Mouse (Mus musculus) intestine, embryonic 15.5 days (tissue): ENCODE measurements around the gene Krtap1-4. TPM values are rescaled to one million over a fixed set of nuclear protein-coding genes. Genes with fewer than 3 reads are reported as not detected.

Source experiments
- ATAC-seq: fragments of 200-750 bp; cut with Nextera tagmentation; 2 replicates; pipeline ENCODE4 v1.8.0; 2017; ENCODE audit warnings: moderate TSS enrichment, moderate library complexity
- H3K27ac ChIP-seq: fragments of 300-500 bp; sonication (generic); 2 replicates; pipeline ENCODE4 v1.5.1; 2015; ENCODE audit warnings: mild to moderate bottlenecking, inconsistent platforms
- H3K27me3 ChIP-seq: fragments of 300-500 bp; sonication (generic); replicated peaks from 2 replicates; pipeline ENCODE4 v1.6.1; 2015; ENCODE audit warnings: inconsistent platforms
- H3K36me3 ChIP-seq: fragments of 300-500 bp; sonication (generic); 2 replicates; pipeline ENCODE4 v1.6.1; 2015; ENCODE audit warnings: inconsistent platforms
- H3K4me1 ChIP-seq: fragments of 300-500 bp; sonication (generic); replicated peaks from 2 replicates; pipeline ENCODE4 v1.6.1; 2015; ENCODE audit warnings: inconsistent platforms
- H3K4me2 ChIP-seq: fragments of 300-500 bp; sonication (generic); replicated peaks from 2 replicates; pipeline ENCODE4 v1.6.1; 2015; ENCODE audit warnings: mild to moderate bottlenecking, inconsistent platforms
- H3K4me3 ChIP-seq: fragments of 300-500 bp; sonication (generic); replicated peaks from 2 replicates; pipeline ENCODE4 v1.5.1; 2015; ENCODE audit warnings: inconsistent platforms
- H3K9ac ChIP-seq: fragments of 300-500 bp; sonication (generic); 2 replicates; pipeline ENCODE4 v1.6.1; 2015; ENCODE audit warnings: inconsistent platforms
- H3K9me3 ChIP-seq: fragments of 300-500 bp; sonication (generic); 2 replicates; pipeline ENCODE4 v1.6.1; 2016; ENCODE audit warnings: inconsistent platforms
- WGBS: fragments of 180-500 bp; shearing (Covaris S2); methylation state at CpG from one replicate; pipeline ENCODE4 v1.1.7; 2015; 5-methylcytosine and 5-hydroxymethylcytosine counted together
- polyA plus RNA-seq: library from polyadenylated mRNA; unstranded; fragments of >200 nt; fragmentation: Nextera tagmentation; extraction: Ambion mirVana; gene quantifications from 2 replicates; pipeline ENCODE4 v1.2.1, GENCODE M21; 2015

The Krtap1-4 gene
- polyA plus RNA-seq, 1 experiment from 2014 or later, result not detected

DNA sequence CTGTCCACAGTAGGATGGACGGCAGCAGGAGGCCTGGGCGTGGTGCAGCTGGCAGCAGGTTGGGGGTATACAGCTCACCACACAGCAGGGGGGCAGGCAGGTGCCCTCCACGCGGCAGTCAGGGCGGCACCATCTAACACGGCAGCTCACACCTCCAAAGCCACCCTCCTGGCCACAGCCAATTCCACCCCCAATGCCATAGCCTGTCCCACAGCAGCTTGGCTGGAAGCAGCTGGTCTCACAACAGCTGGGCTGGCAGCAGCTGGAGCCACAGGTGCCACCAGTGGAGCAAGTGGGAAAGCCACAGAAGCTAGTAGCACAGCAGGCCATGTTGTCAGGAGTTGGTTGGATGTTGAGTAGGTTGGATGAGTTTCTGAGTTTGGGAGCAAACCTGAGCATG, 2.8 kb downstream of the Krtap1-4 start, which contains the start of gene Krtap1-5:
Krtap1-5 (minus strand) TSS at position 381 of the 400 bp plus-strand sequence.
- Histone ChIP-seq H3K4me1 (no peaks in the 10 kb centered on the region), H3K27ac (no peak within 1 kb of the TSS), H3K27me3 (no peaks in the 10 kb centered on the region), H3K9me3 (no peaks in the 10 kb centered on the region), H3K36me3 (no peaks in the 10 kb centered on the region), H3K9ac (no peak within 1 kb of the TSS), H3K4me2 (no peak within 1 kb of the TSS), H3K4me3 (no peak within 1 kb of the TSS)
- no peak for ATAC-seq
- WGBS, result 95% methylated on average over 6 of the region's 6 CpGs

DNA sequence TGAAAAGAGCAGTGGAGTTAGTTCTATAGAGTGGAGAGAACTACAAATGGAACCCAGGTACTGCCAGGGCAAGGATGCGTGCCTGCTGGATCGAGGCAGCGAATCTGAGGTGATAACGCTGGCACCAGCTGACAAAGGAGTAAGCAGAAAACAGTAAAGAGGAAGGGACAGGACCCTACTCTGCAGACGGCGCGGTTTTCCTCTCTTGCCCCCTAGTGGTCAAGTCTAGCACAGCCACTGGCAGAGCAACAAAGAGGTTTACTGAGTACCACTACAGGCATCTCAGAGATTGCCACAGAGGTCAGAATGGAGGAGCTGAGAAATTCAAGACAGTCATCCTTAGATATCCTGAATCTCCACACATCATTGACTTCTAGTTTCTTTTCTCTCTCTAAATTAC, 9.3 kb downstream of the Krtap1-4 start:
- Histone ChIP-seq H3K4me2 (peak overlapping the region; percentile 40; the same call in 1 of the 2 replicates), H3K9ac (no peak overlapping the region), H3K27ac (no peak overlapping the region), H3K27me3 (no peaks in the 10 kb centered on the region), H3K4me1 (no peaks in the 10 kb centered on the region), H3K36me3 (no peaks in the 10 kb centered on the region), H3K4me3 (no peak overlapping the region), H3K9me3 (no peaks in the 10 kb centered on the region)
- 2% methylated on average over 7 of the region's 7 CpGs for WGBS
- peak; percentile 75; the same call in 1 of the 2 replicates for ATAC-seq

DNA sequence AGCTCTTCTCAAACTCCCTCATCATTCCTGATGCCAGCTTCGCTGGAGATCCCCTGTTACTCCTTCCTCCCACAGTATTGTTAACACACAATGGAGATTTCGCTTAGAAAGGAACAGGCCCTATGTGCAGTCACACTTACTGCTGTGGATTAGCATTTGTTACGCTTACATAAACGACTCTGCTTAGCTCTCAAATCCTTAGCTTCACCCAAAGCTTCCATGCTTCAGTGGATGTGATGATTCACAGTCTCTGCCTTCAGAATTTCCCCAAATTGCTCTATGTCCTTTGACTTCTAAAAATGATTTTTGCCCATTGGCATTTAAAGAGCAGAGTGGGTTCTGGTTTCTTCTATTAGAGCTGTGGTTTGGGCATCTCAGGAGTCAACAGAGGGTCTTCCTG, 10.3 kb downstream of the Krtap1-4 start:
- Histone ChIP-seq H3K4me3 (no peak overlapping the region), H3K36me3 (no peaks in the 10 kb centered on the region), H3K4me2 (no peak overlapping the region), H3K27me3 (no peaks in the 10 kb centered on the region), H3K9me3 (no peaks in the 10 kb centered on the region), H3K27ac (no peak overlapping the region), H3K4me1 (no peaks in the 10 kb centered on the region), H3K9ac (no peak overlapping the region)
- WGBS, result 72% methylated on average over 4 of the region's 4 CpGs
- no peak for ATAC-seq

DNA sequence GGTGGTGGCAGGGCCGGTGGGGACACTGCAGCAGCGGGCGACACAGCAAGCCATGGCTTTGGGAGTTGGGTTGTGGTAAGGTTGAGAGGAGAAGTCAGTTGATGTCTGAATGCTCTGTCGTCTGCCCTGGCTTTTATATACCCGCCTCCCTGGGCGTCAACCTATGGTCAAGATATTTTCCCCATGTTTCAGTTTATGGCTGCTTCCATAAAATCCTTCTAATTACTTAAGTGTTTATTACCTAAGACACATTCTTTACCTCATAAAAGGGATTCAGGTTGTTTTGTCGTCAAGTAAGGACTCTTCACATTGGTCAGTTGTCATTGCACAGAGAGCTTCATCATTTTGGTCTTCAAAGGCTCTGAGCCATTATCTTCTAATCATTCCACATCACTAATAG, 16.9 kb downstream of the Krtap1-4 start, which contains the start of gene Krtap3-1:
Krtap3-1 (minus strand) TSS at position 101 of the 400 bp plus-strand sequence.
- Histone ChIP-seq H3K27ac (no peak within 1 kb of the TSS), H3K27me3 (no peaks in the 10 kb centered on the region), H3K36me3 (no peaks in the 10 kb centered on the region), H3K4me1 (no peaks in the 10 kb centered on the region), H3K4me3 (no peak within 1 kb of the TSS), H3K4me2 (no peak within 1 kb of the TSS), H3K9me3 (no peaks in the 10 kb centered on the region), H3K9ac (no peak within 1 kb of the TSS)
- 77% methylated on average over 7 of the region's 7 CpGs for WGBS
- ATAC-seq, result no peak

DNA sequence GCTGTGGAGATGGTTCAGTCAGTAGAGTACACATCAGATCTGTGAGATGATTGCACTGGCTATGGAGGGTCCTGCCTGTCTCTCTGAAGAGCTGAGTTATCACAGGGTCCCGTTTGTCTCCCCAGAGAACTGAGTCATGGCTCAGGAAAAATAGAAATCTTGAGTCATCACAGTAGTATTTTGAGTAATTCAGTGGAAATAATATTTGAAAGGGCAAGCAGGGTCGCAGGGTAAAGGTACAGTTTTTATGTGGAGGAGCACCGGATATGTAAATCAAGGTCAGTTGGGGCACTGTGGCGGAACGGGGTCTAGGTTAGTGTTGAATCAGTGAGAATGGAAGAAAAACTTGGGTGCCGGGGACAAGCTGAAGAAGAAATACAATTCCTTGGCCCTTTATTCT, 20.9 kb downstream of the Krtap1-4 start:
- WGBS, result 82% methylated on average over 6 of the region's 6 CpGs
- ATAC-seq, result no peak
- Histone ChIP-seq H3K27ac (no peak overlapping the region), H3K4me2 (no peak overlapping the region), H3K36me3 (no peaks in the 10 kb centered on the region), H3K4me3 (no peak overlapping the region), H3K9ac (no peak overlapping the region), H3K9me3 (no peaks in the 10 kb centered on the region), H3K27me3 (no peaks in the 10 kb centered on the region), H3K4me1 (no peaks in the 10 kb centered on the region)

DNA sequence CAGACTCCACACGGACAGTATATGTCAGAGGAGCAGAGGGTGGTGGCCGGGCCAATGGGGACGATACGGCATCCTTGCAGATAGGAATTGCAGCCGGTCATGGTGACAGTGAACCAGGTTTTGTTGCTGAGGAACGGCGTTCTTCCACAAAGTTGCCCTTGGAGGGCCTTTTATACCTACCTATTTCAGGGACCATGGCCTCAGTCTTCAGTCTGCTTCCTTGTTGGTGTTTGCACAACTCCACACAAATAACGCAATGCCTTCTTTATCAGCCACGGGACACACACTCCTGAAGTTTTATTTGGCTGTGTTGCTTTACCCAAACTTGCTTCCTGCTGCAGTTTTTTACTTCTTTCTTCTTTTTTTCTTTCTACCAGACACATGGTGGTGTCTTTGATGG, 24.1 kb downstream of the Krtap1-4 start, which contains the start of gene Gm11939:
Gm11939 (minus strand) TSS at position 101 of the 400 bp plus-strand sequence.
- H3K4me1 ChIP-seq, result no peaks in the 10 kb centered on the region
- ATAC-seq, result no peak
- no peak within 1 kb of the TSS for H3K27ac ChIP-seq
- H3K27me3 ChIP-seq, result no peaks in the 10 kb centered on the region
- 84% methylated on average over 9 of the region's 9 CpGs for WGBS
- no peaks in the 10 kb centered on the region for H3K36me3 ChIP-seq
- H3K4me2 ChIP-seq, result no peak within 1 kb of the TSS
- H3K9ac ChIP-seq, result no peak within 1 kb of the TSS
- no peak within 1 kb of the TSS for H3K4me3 ChIP-seq
- no peaks in the 10 kb centered on the region for H3K9me3 ChIP-seq

DNA sequence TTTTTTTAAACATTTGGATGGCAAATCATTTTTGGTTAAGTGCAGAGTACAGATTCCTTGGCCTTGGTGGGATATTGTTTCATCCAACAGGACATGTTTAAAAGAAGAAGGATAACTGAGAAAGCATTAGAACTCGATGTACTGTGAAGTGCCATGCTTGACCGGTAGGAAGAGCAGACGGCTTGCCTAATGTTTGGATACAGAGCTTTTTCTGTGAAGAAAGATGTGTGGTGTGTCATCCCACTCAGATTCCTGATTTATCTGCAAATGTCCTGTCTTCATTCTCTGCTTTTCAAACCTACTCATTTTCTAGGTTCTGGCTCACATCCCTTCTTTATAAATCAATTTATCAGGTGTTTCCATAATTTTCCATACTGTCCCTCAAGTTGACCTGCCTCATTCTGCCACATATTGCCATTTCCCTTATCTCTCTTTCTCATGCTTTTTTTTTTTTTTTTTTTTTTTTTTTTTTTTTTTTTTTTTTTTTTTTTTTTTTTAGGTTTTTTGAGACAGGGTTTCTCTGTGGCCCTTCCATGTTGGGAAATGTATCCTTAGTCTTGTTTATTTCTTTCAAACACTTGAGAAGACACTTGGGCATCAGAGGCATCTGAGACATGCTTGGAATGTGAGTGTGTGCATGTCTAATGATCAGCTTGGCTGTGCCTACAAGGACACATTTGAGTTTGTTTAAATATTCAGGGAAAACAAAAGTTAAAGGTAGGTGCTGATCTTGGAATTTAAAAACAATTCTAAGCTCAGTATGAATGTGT, 25.3 kb downstream of the Krtap1-4 start:
- ATAC-seq, result no peak
- H3K9ac ChIP-seq, result no peak overlapping the region
- H3K4me1 ChIP-seq, result no peaks in the 10 kb centered on the region
- no peak overlapping the region for H3K4me3 ChIP-seq
- H3K27me3 ChIP-seq, result no peaks in the 10 kb centered on the region
- WGBS, result 56% methylated on average over 3 of the region's 3 CpGs
- no peak overlapping the region for H3K27ac ChIP-seq
- no peaks in the 10 kb centered on the region for H3K36me3 ChIP-seq
- H3K9me3 ChIP-seq, result no peaks in the 10 kb centered on the region
- H3K4me2 ChIP-seq, result no peak overlapping the region

DNA sequence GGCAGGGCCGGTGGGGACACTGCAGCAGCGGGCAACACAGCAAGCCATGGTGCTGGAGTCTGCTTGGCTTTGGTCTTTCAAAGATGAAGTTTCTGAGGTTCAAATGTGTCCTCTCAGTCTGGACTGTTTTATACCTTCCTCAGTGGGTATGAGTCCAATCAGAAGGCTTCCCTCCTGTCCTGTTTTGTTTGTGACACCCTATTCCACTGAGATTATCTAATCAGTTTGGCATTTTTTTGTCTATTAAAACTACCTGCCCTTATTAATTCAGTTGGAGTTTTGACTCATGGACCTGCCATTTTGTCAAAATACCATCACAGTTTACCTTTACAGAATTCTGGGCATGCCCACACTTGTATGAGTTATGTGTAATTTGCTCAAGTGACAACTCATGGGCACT, 26.7 kb downstream of the Krtap1-4 start, which contains the start of gene Krtap3-2:
Krtap3-2 (minus strand) TSS at position 101 of the 400 bp plus-strand sequence.
- no peaks in the 10 kb centered on the region for H3K9me3 ChIP-seq
- ATAC-seq, result no peak
- no peak within 1 kb of the TSS for H3K4me2 ChIP-seq
- no peaks in the 10 kb centered on the region for H3K4me1 ChIP-seq
- no peak within 1 kb of the TSS for H3K27ac ChIP-seq
- no peak within 1 kb of the TSS for H3K4me3 ChIP-seq
- H3K27me3 ChIP-seq, result no peaks in the 10 kb centered on the region
- no peak within 1 kb of the TSS for H3K9ac ChIP-seq
- no peaks in the 10 kb centered on the region for H3K36me3 ChIP-seq
- 92% methylated on average over 2 of the region's 2 CpGs for WGBS

DNA sequence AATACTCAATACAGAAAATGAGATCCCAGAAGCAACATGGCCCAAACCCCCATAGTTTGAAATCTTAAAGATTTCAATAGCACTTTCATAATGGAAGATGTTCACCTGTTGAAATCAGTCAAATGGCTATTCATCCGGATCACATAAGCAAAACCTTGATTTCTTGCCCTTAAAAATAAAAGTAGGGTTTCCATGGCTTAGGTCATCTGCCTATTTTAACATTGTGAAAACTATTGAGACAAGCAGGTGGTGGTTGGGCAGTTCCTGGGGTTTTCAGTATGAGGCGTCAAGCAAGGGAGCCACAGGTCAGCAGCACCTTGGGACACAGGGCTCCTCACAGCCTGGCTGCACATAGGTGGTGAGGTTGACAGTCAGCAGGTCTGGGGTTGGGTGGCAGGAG, 27.3 kb downstream of the Krtap1-4 start:
- Histone ChIP-seq H3K9me3 (no peaks in the 10 kb centered on the region), H3K4me3 (no peak overlapping the region), H3K27me3 (no peaks in the 10 kb centered on the region), H3K4me2 (no peak overlapping the region), H3K4me1 (no peaks in the 10 kb centered on the region), H3K27ac (no peak overlapping the region), H3K9ac (no peak overlapping the region), H3K36me3 (no peaks in the 10 kb centered on the region)
- ATAC-seq, result no peak
- WGBS, result 88% methylated on average over 2 of the region's 2 CpGs

DNA sequence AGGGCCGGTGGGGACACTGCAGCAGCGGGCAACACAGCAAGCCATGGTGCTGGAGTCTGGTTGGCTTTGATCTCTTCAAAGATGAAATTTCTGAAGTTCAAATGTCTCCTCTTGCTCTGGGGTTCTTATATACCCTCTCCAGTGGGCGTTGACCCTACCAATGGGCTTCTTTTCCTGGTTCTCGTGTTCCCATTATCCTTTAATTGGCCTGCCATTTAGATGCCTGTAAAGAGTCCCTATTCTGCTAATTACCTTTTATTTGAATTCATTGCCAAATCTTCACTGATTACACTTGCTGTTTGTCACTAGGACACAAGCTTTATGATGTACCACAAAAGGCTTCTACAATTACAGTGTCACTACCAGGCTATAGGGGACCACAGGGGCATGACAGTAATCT, 32.7 kb downstream of the Krtap1-4 start, which contains the start of gene Krtap3-3:
Krtap3-3 (minus strand) TSS at position 101 of the 400 bp plus-strand sequence.
- no peak within 1 kb of the TSS for H3K4me3 ChIP-seq
- 74% methylated on average over 4 of the region's 4 CpGs for WGBS
- no peak for ATAC-seq

DNA sequence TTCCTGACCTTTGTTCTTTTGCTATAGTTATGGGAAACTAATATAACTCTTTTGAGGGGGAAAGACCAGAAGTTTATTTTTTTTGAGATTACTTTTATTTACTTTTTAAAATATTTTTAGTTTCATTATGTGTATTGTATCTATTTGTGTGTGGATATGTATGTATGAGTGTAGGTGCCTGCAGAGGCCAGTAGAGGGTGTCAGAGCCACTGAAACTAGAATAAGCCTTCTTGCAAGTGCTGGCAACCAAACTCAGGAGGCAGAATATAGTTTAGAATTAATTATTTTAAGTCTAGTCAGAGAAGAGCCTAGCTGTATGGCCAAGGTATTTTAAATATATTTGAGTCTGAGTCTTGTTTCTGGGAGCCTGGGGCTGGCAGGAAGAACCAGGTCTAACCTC, 35.6 kb downstream of the Krtap1-4 start:
- Histone ChIP-seq H3K27ac (no peak overlapping the region), H3K4me1 (no peaks in the 10 kb centered on the region), H3K36me3 (no peaks in the 10 kb centered on the region), H3K4me3 (no peak overlapping the region), H3K9ac (no peak overlapping the region), H3K4me2 (no peak overlapping the region), H3K9me3 (no peaks in the 10 kb centered on the region), H3K27me3 (no peaks in the 10 kb centered on the region)
- no peak for ATAC-seq

More for the DNA sequence above, 32.7 kb downstream of the Krtap1-4 start, which contains the start of gene Krtap3-3:
- no peak within 1 kb of the TSS for H3K9ac ChIP-seq
- no peak within 1 kb of the TSS for H3K27ac ChIP-seq
- no peaks in the 10 kb centered on the region for H3K36me3 ChIP-seq
- no peaks in the 10 kb centered on the region for H3K4me1 ChIP-seq
- H3K9me3 ChIP-seq, result no peaks in the 10 kb centered on the region
- no peak within 1 kb of the TSS for H3K4me2 ChIP-seq
- H3K27me3 ChIP-seq, result no peaks in the 10 kb centered on the region

DNA sequence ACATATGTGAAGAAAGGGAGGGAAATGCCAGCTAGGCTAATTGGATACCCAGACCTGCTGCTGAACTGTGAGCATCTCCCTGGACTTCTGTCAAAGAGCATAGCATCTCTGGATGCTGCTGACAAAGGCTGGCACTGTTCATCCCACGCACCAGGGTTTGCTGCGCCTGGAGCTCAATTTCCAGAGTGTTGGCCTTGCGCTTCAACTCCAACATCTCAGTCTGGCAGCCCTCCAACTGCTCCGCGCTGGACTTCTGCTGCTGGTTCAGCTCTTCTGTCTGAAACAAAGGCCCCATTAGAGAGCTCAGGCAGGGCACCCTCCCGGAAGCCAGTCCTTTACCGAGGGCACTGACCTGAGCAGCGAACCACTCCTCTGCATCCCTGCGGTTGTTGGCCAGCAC, 43.7 kb downstream of the Krtap1-4 start:
- ATAC-seq, result no peak
- Histone ChIP-seq H3K9ac (no peak overlapping the region), H3K9me3 (no peaks in the 10 kb centered on the region), H3K27me3 (no peaks in the 10 kb centered on the region), H3K27ac (no peak overlapping the region), H3K4me1 (no peaks in the 10 kb centered on the region), H3K4me3 (no peak overlapping the region), H3K36me3 (no peaks in the 10 kb centered on the region), H3K4me2 (no peak overlapping the region)
- 62% methylated on average over 9 of the region's 9 CpGs for WGBS
